Mouse (Mus musculus) heart, adult 2 months (tissue): ENCODE results near the gene Elmo1. TPM values are rescaled to one million over a fixed set of nuclear protein-coding genes. Genes with fewer than 3 reads are reported as not detected.

ENCODE experiments used
- DNase-seq, 2 experiments: peaks; one replicate each; pipeline ENCODE4 v3.0.0; 2021
- H3K27ac ChIP-seq: fragments of 200-600 bp; 2 replicates; pipeline ENCODE4 v1.8.1; 2022
- H3K27me3 ChIP-seq: fragments of 200-500 bp; 2 replicates; pipeline ENCODE4 v1.6.1; 2012; ENCODE audit warnings: mild to moderate bottlenecking, low read length, inconsistent platforms, mixed read lengths; ENCODE audit not compliant: control insufficient read depth, insufficient read depth
- H3K36me3 ChIP-seq: fragments of 200-500 bp; 2 replicates; pipeline ENCODE4 v1.6.1; 2012; ENCODE audit warnings: low read length, inconsistent platforms; ENCODE audit not compliant: control insufficient read depth, insufficient read depth
- H3K4me1 ChIP-seq: fragments of 200-500 bp; 2 replicates; pipeline ENCODE4 v1.6.1; 2011; ENCODE audit warnings: low read length; ENCODE audit not compliant: control insufficient read depth, insufficient read depth
- H3K4me3 ChIP-seq: fragments of 200-600 bp; 2 replicates; pipeline ENCODE4 v1.8.1; 2022
- H3K79me2 ChIP-seq: fragments of 200-500 bp; replicated peaks from 2 replicates; pipeline ENCODE4 v1.6.1; 2012; ENCODE audit warnings: mild to moderate bottlenecking, inconsistent platforms, low read length, moderate library complexity, mixed read lengths; ENCODE audit not compliant: control insufficient read depth, insufficient read depth
- H3K9ac ChIP-seq: fragments of 200-500 bp; 2 replicates; pipeline ENCODE4 v1.6.1; 2012; ENCODE audit warnings: low read depth, mild to moderate bottlenecking, control low read depth, inconsistent platforms, low read length, mixed read lengths
- CTCF ChIP-seq: fragments of 200-600 bp; IDR thresholded peaks from 2 replicates; pipeline ENCODE4 v1.8.1; 2022; ENCODE audit warnings: antibody characterized with exemption, mild to moderate bottlenecking, moderate library complexity
- EP300 ChIP-seq: fragments of 200-500 bp; IDR thresholded peaks from 2 replicates; pipeline ENCODE4 v1.6.1; 2011; ENCODE audit warnings: low read depth, low read length, control low read depth; ENCODE audit not compliant: insufficient read depth
- POLR2A ChIP-seq: fragments of 200-500 bp; IDR thresholded peaks from 2 replicates; pipeline ENCODE4 v1.6.1; 2011; ENCODE audit warnings: mild to moderate bottlenecking, low read depth, low read length, control low read depth; ENCODE audit not compliant: insufficient read depth
- WGBS: fragments of 180-500 bp; shearing (Covaris S2); methylation state at CpG from one replicate; pipeline ENCODE4 v1.1.7; 2018; 5-methylcytosine and 5-hydroxymethylcytosine counted together
- intact Hi-C: fragments of 180-260 bp; cut with DNase I; formaldehyde crosslinking; loops from one replicate; pipeline ENCODE4 v1.15.1; 2025
- polyA plus RNA-seq: library from polyadenylated mRNA; depleted of rRNA; stranded (reverse); fragments of >200 nt; gene quantifications from 2 replicates; pipeline ENCODE4 v1.2.3, GENCODE M21; 2012
- total RNA-seq, 2 experiments: library from RNA; stranded (reverse); gene quantifications; 2 replicates each; pipeline ENCODE4 v1.2.3; 2021

The Elmo1 gene
- total and polyA plus RNA-seq, 3 experiments: 7.0 to 9.1 (median 7.1) TPM

DNA sequence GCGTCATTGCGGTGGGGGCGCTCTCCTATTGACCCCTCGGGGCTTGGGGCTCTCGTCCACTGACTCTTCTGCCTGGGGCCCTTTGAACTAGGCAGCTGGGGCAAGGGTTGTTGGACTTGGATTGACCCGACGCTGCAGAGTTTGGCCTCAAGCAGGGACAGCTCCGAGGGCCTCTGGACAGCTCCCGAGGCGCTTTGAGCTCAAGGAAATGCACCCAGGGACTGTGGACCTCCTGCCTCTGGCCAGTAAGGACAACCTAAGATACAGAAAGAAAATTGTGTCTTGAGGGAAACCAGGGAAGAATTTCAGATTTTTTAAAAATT, 1.2 kb downstream of the Elmo1 start:
- no peak for TF ChIP-seq POLR2A
- TF ChIP-seq CTCF: no peak
- TF ChIP-seq EP300: no peak
- no peaks in the 10 kb centered on the region for H3K36me3 ChIP-seq
- no peak for DNase-seq
- no peaks in the 10 kb centered on the region; the same call in 1 of the 2 replicates for H3K27me3 ChIP-seq
- H3K4me3 ChIP-seq: peak overlapping the region; percentile 58; the same call in 1 of the 2 replicates
- H3K9ac ChIP-seq: peak overlapping the region; percentile 97
- intact Hi-C loops: loop anchor here (2.0 to 10.0 kb wide), 7 partner anchors 45 to 1083 kb away; partner anchors contain the start of gene Trim27
- H3K4me1 ChIP-seq: peaks cover 6% of the 10 kb centered on the region
- H3K27ac ChIP-seq: peak overlapping the region; percentile 42; the same call in 1 of the 2 replicates
- WGBS: 1% methylated on average over 9 of the region's 10 CpGs
- no peaks in the 10 kb centered on the region for H3K79me2 ChIP-seq

GRCm38 (mm10) chr13:20092301-20092700, 1.9 kb downstream of the Elmo1 start:
- Histone ChIP-seq H3K9ac (no peak overlapping the region), H3K27me3 (no peaks in the 10 kb centered on the region; the same call in 1 of the 2 replicates), H3K4me3 (no peak overlapping the region), H3K27ac (no peak overlapping the region), H3K36me3 (peaks cover under 1% of the 10 kb centered on the region), H3K79me2 (no peaks in the 10 kb centered on the region), H3K4me1 (peaks cover 8% of the 10 kb centered on the region)
- intact Hi-C loops: loop anchor here (5.0 to 10.0 kb wide), 4 partner anchors 140 to 1082 kb away; partner anchors contain the start of gene Trim27
- no peak for TF ChIP-seq EP300
- TF ChIP-seq CTCF: no peak
- no peak for TF ChIP-seq POLR2A
- DNase-seq: no peak
- WGBS: 90% methylated on average over 3 of the region's 3 CpGs

DNA sequence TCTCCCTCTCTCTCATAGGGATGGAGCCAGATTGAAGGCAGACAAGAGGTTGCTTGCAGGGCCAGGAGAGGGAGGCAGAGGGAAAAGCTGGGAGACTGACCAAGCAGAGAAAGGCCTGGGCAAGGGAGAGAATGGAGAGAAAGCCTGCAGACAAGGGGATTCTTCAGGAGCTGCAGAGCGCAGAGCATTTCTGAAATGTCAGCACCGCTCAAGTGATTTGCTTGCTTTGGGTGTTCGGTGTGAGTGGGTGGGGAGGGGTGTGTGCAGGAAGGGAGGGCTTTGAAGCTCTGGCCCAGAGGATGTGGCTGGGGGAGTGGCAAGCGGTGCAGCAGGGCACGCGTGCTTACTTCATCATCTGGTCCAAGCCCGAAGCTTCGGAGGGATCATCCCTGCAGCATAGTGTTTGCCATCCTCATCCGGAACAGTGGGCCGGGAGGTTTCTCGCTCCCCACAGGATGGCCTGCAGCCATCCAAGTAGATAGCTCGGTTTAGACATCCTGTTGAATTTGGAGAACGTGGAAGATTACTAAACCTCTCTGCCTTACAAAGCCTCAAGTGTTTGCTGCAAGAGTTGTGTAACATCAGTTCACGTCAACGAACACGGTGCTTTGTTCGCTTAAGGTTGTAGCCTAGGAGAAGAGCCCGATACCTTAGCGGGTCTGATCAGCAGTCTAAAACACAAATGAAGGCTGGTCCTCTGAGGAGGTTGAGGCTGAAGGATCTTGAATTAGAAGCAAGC, 3.1 kb downstream of the Elmo1 start:
- intact Hi-C loops: loop anchor here (5.0 to 10.0 kb wide), 4 partner anchors 139 to 1081 kb away; partner anchors contain the start of gene Trim27
- no peaks in the 10 kb centered on the region for H3K79me2 ChIP-seq
- 32% methylated on average over 19 of the region's 19 CpGs for WGBS
- TF ChIP-seq POLR2A: peak; percentile 35; the same call in 1 of the 2 replicates
- no peak for TF ChIP-seq EP300
- TF ChIP-seq CTCF: peak; percentile 48
- peaks cover 7% of the 10 kb centered on the region for H3K36me3 ChIP-seq
- no peak overlapping the region for H3K9ac ChIP-seq
- no peaks in the 10 kb centered on the region; the same call in 1 of the 2 replicates for H3K27me3 ChIP-seq
- H3K4me1 ChIP-seq: peaks cover 14% of the 10 kb centered on the region
- peak; percentile 71 to 77 for DNase-seq
- H3K27ac ChIP-seq: peak overlapping the region; percentile 27; the same call in 1 of the 2 replicates
- H3K4me3 ChIP-seq: 0 out of 2 replicates have a peak overlapping the region, but pooled peaks have one; percentile 8

- Histone ChIP-seq H3K36me3 (peaks cover 13% of the 10 kb centered on the region), H3K4me1 (peaks cover 24% of the 10 kb centered on the region), H3K9ac (no peak overlapping the region), H3K4me3 (no peak overlapping the region), H3K79me2 (no peaks in the 10 kb centered on the region; the same call in 1 of the 2 replicates), H3K27ac (no peak overlapping the region), H3K27me3 (no peaks in the 10 kb centered on the region; the same call in 1 of the 2 replicates)
- WGBS: 87% methylated on average over 4 of the region's 4 CpGs
- DNase-seq: no peak
- intact Hi-C loops: loop anchor here (5.0 to 10.0 kb wide), 4 partner anchors 137 to 1080 kb away; partner anchors contain the start of gene Trim27
- no peak for TF ChIP-seq POLR2A
- TF ChIP-seq EP300: no peak
- TF ChIP-seq CTCF: no peak
These were observed 4.7 kb downstream of the Elmo1 start for GRCm38 (mm10) chr13:20094916-20095700.

GRCm38 (mm10) chr13:20097006-20097617, 6.7 kb downstream of the Elmo1 start:
- H3K4me3 ChIP-seq: no peak overlapping the region
- 70% methylated on average over 5 of the region's 5 CpGs for WGBS
- no peaks in the 10 kb centered on the region for H3K27me3 ChIP-seq
- no peak for TF ChIP-seq POLR2A
- H3K36me3 ChIP-seq: peaks cover 18% of the 10 kb centered on the region
- no peaks in the 10 kb centered on the region; the same call in 1 of the 2 replicates for H3K79me2 ChIP-seq
- peaks cover 25% of the 10 kb centered on the region for H3K4me1 ChIP-seq
- no peak overlapping the region for H3K9ac ChIP-seq
- intact Hi-C loops: loop anchor here (10.0 kb wide), 1 partner anchor 1078 kb away; the partner anchor contains the start of gene Trim27
- H3K27ac ChIP-seq: no peak overlapping the region; the same call in 1 of the 2 replicates
- DNase-seq: no peak
